In genomic region chr2:122739023-122739422, GRCm38 (mm10) we compare ENCODE assay signal across 1 mouse cellular context.
TF ChIP-seq lines count a peak whose summit lies in the region.

No protein-coding gene starts in this region.

TF ChIP-seq in CH12.LX, 34 proteins besides CTCF, POLR2A, EP300 and RAD21 (continued from another document):
- TF ChIP-seq RCOR1 (conservative IDR thresholded peaks at IDR 0.05; ENCODE audit: low read depth, low read length) (no peak), JUND (conservative IDR thresholded peaks at IDR 0.05; ENCODE audit: low read depth, low read length) (no peak)
